Mouse (Mus musculus) CH12.LX (cell line): ENCODE data around the gene Spib. TPM values are rescaled to one million over a fixed set of nuclear protein-coding genes. Genes with fewer than 3 reads are reported as not detected.

ENCODE experiments used
- DNase-seq: peaks from one replicate; pipeline ENCODE4 v3.0.0-alpha.2; 2013; ENCODE audit errors: extremely low read depth
- H3K27ac ChIP-seq: 2 replicates; pipeline ENCODE4 v1.5.1; 2012; ENCODE audit warnings: low read depth, mild to moderate bottlenecking, control low read depth, moderate library complexity; ENCODE audit not compliant: insufficient read depth
- H3K27me3 ChIP-seq: replicated peaks from 2 replicates; pipeline ENCODE3; 2012; ENCODE audit warnings: inconsistent platforms
- H3K36me3 ChIP-seq, 2 experiments: replicated peaks in 1 of 2; 2 replicates each; pipeline versions ENCODE3 to v1.6.1; 2012; ENCODE audit warnings: inconsistent platforms in 1 of 2, low read length in 1 of 2, mild to moderate bottlenecking in 1 of 2, mixed read lengths in 1 of 2, moderate library complexity in 1 of 2; ENCODE audit not compliant: control insufficient read depth in 1 of 2, insufficient read depth in 1 of 2
- H3K4me1 ChIP-seq, 2 experiments: 2 replicates each; pipeline ENCODE4 v1.6.1; 2012; ENCODE audit warnings: inconsistent platforms in 1 of 2, moderate library complexity in 1 of 2; ENCODE audit not compliant: insufficient read depth in 2 of 2, control insufficient read depth in 1 of 2
- H3K4me2 ChIP-seq: 2 replicates; pipeline ENCODE4 v1.6.1; 2012; ENCODE audit warnings: low read depth, mild to moderate bottlenecking, control low read depth; ENCODE audit not compliant: poor library complexity, insufficient read depth, severe bottlenecking
- H3K4me3 ChIP-seq, 3 experiments: fragments of 150-350 bp in 1 of 3; sonication (generic) in 1 of 3; replicated peaks in 1 of 3; 2 replicates each; pipeline versions ENCODE3 to v1.5.1; 2011 to 2012; ENCODE audit warnings: low read depth in 2 of 3, low read length in 2 of 3, mild to moderate bottlenecking in 2 of 3, moderate library complexity in 2 of 3, control low read depth in 1 of 3, improper control_type of control experiment in 1 of 3, inconsistent platforms in 1 of 3, mixed read lengths in 1 of 3; ENCODE audit not compliant: poor library complexity in 1 of 3
- H3K79me2 ChIP-seq: replicated peaks from 2 replicates; pipeline ENCODE4 v1.6.1; 2012; ENCODE audit warnings: mild to moderate bottlenecking, moderate library complexity; ENCODE audit not compliant: control insufficient read depth, poor library complexity, insufficient read depth, severe bottlenecking; ENCODE audit errors: extremely low read depth
- H3K9ac ChIP-seq: 2 replicates; pipeline ENCODE4 v1.6.1; 2012; ENCODE audit warnings: low read depth, mild to moderate bottlenecking, control low read depth, moderate library complexity; ENCODE audit not compliant: insufficient read depth
- H3K9me3 ChIP-seq: replicated peaks from 2 replicates; pipeline ENCODE3; 2012; ENCODE audit warnings: low read length, inconsistent platforms, mixed read lengths
- BHLHE40 ChIP-seq: IDR thresholded peaks from 2 replicates; pipeline ENCODE4 v1.6.1; 2011; ENCODE audit warnings: mild to moderate bottlenecking, low read depth, low read length, improper control_type of control experiment
- CHD1 ChIP-seq: IDR thresholded peaks from 2 replicates; pipeline ENCODE4 v1.6.1; 2012; ENCODE audit warnings: low read depth, low read length, improper control_type of control experiment, inconsistent platforms
- CHD2 ChIP-seq: IDR thresholded peaks from 2 replicates; pipeline ENCODE4 v1.6.1; 2011; ENCODE audit warnings: low read length, improper control_type of control experiment
- CTCF ChIP-seq, 2 experiments: IDR thresholded peaks in 1 of 2; conservative IDR thresholded peaks in 1 of 2; 2 replicates each; pipeline ENCODE4 v1.5.1; 2011 to 2012; ENCODE audit warnings: low read depth in 2 of 2, low read length in 2 of 2, improper control_type of control experiment in 1 of 2, inconsistent platforms in 1 of 2, mild to moderate bottlenecking in 1 of 2, moderate library complexity in 1 of 2
- E2F4 ChIP-seq: IDR thresholded peaks from 2 replicates; pipeline ENCODE4 v1.6.1; 2011; ENCODE audit warnings: low read depth, low read length, improper control_type of control experiment; ENCODE audit not compliant: insufficient replicate concordance
- ELF1 ChIP-seq: IDR thresholded peaks from 2 replicates; pipeline ENCODE4 v1.6.1; 2014; ENCODE audit warnings: low read depth, mild to moderate bottlenecking, inconsistent platforms, low read length, improper control_type of control experiment
- EP300 ChIP-seq: IDR thresholded peaks from 2 replicates; pipeline ENCODE4 v1.6.1; 2011; ENCODE audit warnings: low read length, improper control_type of control experiment
- ETS1 ChIP-seq: conservative IDR thresholded peaks from 2 replicates; pipeline ENCODE4 v1.6.1; 2012; ENCODE audit warnings: low read depth, mild to moderate bottlenecking, inconsistent platforms, low read length, improper control_type of control experiment, moderate library complexity
- GABPA ChIP-seq: IDR thresholded peaks from 2 replicates; pipeline ENCODE4 v1.6.1; 2012; ENCODE audit warnings: low read depth, low read length, improper control_type of control experiment, inconsistent platforms; ENCODE audit not compliant: insufficient replicate concordance
- HCFC1 ChIP-seq: IDR thresholded peaks from 2 replicates; pipeline ENCODE4 v1.6.1; 2012; ENCODE audit warnings: low read depth, mild to moderate bottlenecking, inconsistent platforms, low read length, improper control_type of control experiment
- IRF4 ChIP-seq: IDR thresholded peaks from 2 replicates; pipeline ENCODE4 v1.6.1; 2014; ENCODE audit warnings: low read depth, mild to moderate bottlenecking, inconsistent platforms, low read length, improper control_type of control experiment
- KAT2A ChIP-seq: IDR thresholded peaks from 2 replicates; pipeline ENCODE4 v1.6.1; 2012; ENCODE audit warnings: low read length, improper control_type of control experiment, inconsistent platforms; ENCODE audit not compliant: insufficient replicate concordance
- MAX ChIP-seq: IDR thresholded peaks from 2 replicates; pipeline ENCODE4 v1.6.1; 2011; ENCODE audit warnings: low read length, improper control_type of control experiment
- MAZ ChIP-seq: IDR thresholded peaks from 2 replicates; pipeline ENCODE4 v1.6.1; 2012; ENCODE audit warnings: low read depth, mild to moderate bottlenecking, inconsistent platforms, low read length, improper control_type of control experiment, moderate library complexity
- MEF2A ChIP-seq: IDR thresholded peaks from 2 replicates; pipeline ENCODE4 v1.6.1; 2014; ENCODE audit warnings: low read depth, mild to moderate bottlenecking, inconsistent platforms, low read length, improper control_type of control experiment, borderline replicate concordance
- MYC ChIP-seq: IDR thresholded peaks from 2 replicates; pipeline ENCODE4 v1.6.1; 2011; ENCODE audit warnings: low read depth, mild to moderate bottlenecking, improper control_type of control experiment, low read length
- NELFE ChIP-seq: IDR thresholded peaks from 2 replicates; pipeline ENCODE4 v1.6.1; 2011; ENCODE audit warnings: low read depth, low read length, improper control_type of control experiment
- NRF1 ChIP-seq: IDR thresholded peaks from 2 replicates; pipeline ENCODE4 v1.6.1; 2014; ENCODE audit warnings: low read depth, mild to moderate bottlenecking, inconsistent platforms, low read length, improper control_type of control experiment, moderate library complexity
- POLR2A ChIP-seq: IDR thresholded peaks from 2 replicates; pipeline ENCODE4 v1.6.1; 2011; ENCODE audit warnings: low read depth, mild to moderate bottlenecking, improper control_type of control experiment, low read length
- POLR2AphosphoS2 ChIP-seq: IDR thresholded peaks from 2 replicates; pipeline ENCODE4 v1.6.1; 2011; ENCODE audit warnings: low read depth, low read length, improper control_type of control experiment
- RAD21 ChIP-seq: IDR thresholded peaks from 2 replicates; pipeline ENCODE4 v1.6.1; 2011; ENCODE audit warnings: low read depth, mild to moderate bottlenecking, low read length, improper control_type of control experiment, moderate library complexity
- SIN3A ChIP-seq: IDR thresholded peaks from 2 replicates; pipeline ENCODE4 v1.6.1; 2012; ENCODE audit warnings: low read length, improper control_type of control experiment, inconsistent platforms
- SMC3 ChIP-seq: IDR thresholded peaks from 2 replicates; pipeline ENCODE4 v1.6.1; 2011; ENCODE audit warnings: low read depth, low read length, improper control_type of control experiment
- TBP ChIP-seq: conservative IDR thresholded peaks from 2 replicates; pipeline ENCODE4 v1.6.1; 2011; ENCODE audit warnings: low read depth, low read length, improper control_type of control experiment
- TCF12 ChIP-seq: IDR thresholded peaks from 2 replicates; pipeline ENCODE4 v1.6.1; 2014; ENCODE audit warnings: low read depth, mild to moderate bottlenecking, inconsistent platforms, low read length, improper control_type of control experiment
- USF1 ChIP-seq: IDR thresholded peaks from 2 replicates; pipeline ENCODE4 v1.6.1; 2014; ENCODE audit warnings: low read depth, mild to moderate bottlenecking, inconsistent platforms, low read length, improper control_type of control experiment
- USF2 ChIP-seq: conservative IDR thresholded peaks from 2 replicates; pipeline ENCODE4 v1.6.1; 2011; ENCODE audit warnings: low read depth, low read length, improper control_type of control experiment
- ZC3H11A ChIP-seq: IDR thresholded peaks from 2 replicates; pipeline ENCODE4 v1.6.1; 2012; ENCODE audit warnings: low read depth, mild to moderate bottlenecking, inconsistent platforms, low read length, improper control_type of control experiment
- ZMIZ1 ChIP-seq: IDR thresholded peaks from 2 replicates; pipeline ENCODE4 v1.6.1; 2012; ENCODE audit warnings: low read depth, mild to moderate bottlenecking, inconsistent platforms, low read length, improper control_type of control experiment
- ZNF384 ChIP-seq: IDR thresholded peaks from 2 replicates; pipeline ENCODE4 v1.6.1; 2012; ENCODE audit warnings: low read depth, low read length, improper control_type of control experiment, inconsistent platforms
- dilution Hi-C: fragments of 300-500 bp; cut with MboI; formaldehyde crosslinking; loops from 2 replicates; pipeline ENCODE4 v1.14.3; 2020; ENCODE audit warnings: low sequenced_read_pairs; ENCODE audit not compliant: extremely low pct_unique_long_range_greater_than_20kb, extremely low pct_ligation_motif_present
- in situ Hi-C: fragments of 300-500 bp; cut with MboI; formaldehyde crosslinking; loops from 3 replicates; pipeline ENCODE4 v1.14.3; 2019; ENCODE audit warnings: low sequenced_read_pairs, low pct_ligation_motif_present, low pct_unique_long_range_greater_than_20kb, mixed read lengths
- polyA plus RNA-seq: library from polyadenylated mRNA; unstranded; fragments of >175 nt; gene quantifications from 2 replicates; pipeline ENCODE4 v1.2.1, GENCODE M21; 2012; ENCODE audit warnings: low read depth; ENCODE audit not compliant: insufficient read length
- total RNA-seq, 2 experiments: library from RNA; depleted of rRNA; stranded (reverse); fragments of 300-350 nt in 1 of 2; fragments of >200 nt in 1 of 2; gene quantifications; 2 replicates each; pipeline ENCODE4 v1.2.3; 2012 to 2014

Gene Spib
- total and polyA plus RNA-seq, 3 experiments: 194 to 336 (median 200) TPM

GRCm38 (mm10) chr7:44496771-44497109 lies 35.1 kb downstream of the Spib start:
- H3K4me2 ChIP-seq: peak overlapping the region; percentile 57; the same call in 1 of the 2 replicates
- H3K4me3 ChIP-seq: peak overlapping the region; percentile 70 to 76 (median 73)
- no peak for DNase-seq
- peak overlapping the region; percentile 35; the same call in 1 of the 2 replicates for H3K9ac ChIP-seq
- no peaks in the 10 kb centered on the region for H3K9me3 ChIP-seq
- TF ChIP-seq USF2 (no peak), ELF1 (no peak), MYC (no peak), KAT2A (no peak), CTCF (conservative IDR thresholded peaks at IDR 0.05 in 1 of 2, IDR thresholded peaks at IDR 0.05 in 1 of 2; ENCODE audit: low read depth in 2 of 2, low read length in 2 of 2) (peak in 1 of 2 experiments; percentile 7; a peak in 1 of 4 replicates), ZC3H11A (no peak), ZMIZ1 (peak; percentile 87; the same call in 1 of the 2 replicates), GABPA (no peak), MAZ (no peak), NELFE (no peak)
- dilution Hi-C loops: no loop called here
- no peaks in the 10 kb centered on the region for H3K27me3 ChIP-seq
- in situ Hi-C loops: loop anchor here (10.0 kb wide), 1 partner anchor 232 kb away; the partner anchor contains the start of gene Gm15517
- H3K79me2 ChIP-seq: peaks cover 8% of the 10 kb centered on the region; the same call in 1 of the 2 replicates
- peaks cover 13 to 46% of the 10 kb centered on the region in 2 experiments for H3K36me3 ChIP-seq
- H3K4me1 ChIP-seq: peaks cover 4 to 21% of the 10 kb centered on the region in 2 experiments; a peak in 3 of 4 replicates
- H3K27ac ChIP-seq: peak overlapping the region; percentile 66

- DNase-seq: peak; percentile 99
- in situ Hi-C loops: loop anchor here (10.0 kb wide), 1 partner anchor 231 kb away; the partner anchor contains the start of gene Gm15517
- peaks cover 4 to 21% of the 10 kb centered on the region in 2 experiments; a peak in 3 of 4 replicates for H3K4me1 ChIP-seq
- TF ChIP-seq ETS1 (peak; percentile 93), ZNF384 (no peak; the same call in 1 of the 2 replicates), TCF12 (peak; percentile 65), BHLHE40 (peak; percentile 98), KAT2A (peak; percentile 68; the same call in 1 of the 2 replicates), EP300 (no peak), NELFE (peak; percentile 91; the same call in 1 of the 2 replicates), E2F4 (no peak), MAZ (no peak; the same call in 1 of the 2 replicates), CHD1 (no peak), SIN3A (peak; percentile 15; the same call in 1 of the 2 replicates), CHD2 (peak; percentile 33; the same call in 1 of the 2 replicates), HCFC1 (peak; percentile 78), POLR2AphosphoS2 (peak; percentile 77; the same call in 1 of the 2 replicates), USF2 (no peak), IRF4 (peak; percentile 85), RAD21 (no peak), SMC3 (no peak), MAX (peak; percentile 69; the same call in 1 of the 2 replicates), TBP (peak; percentile 58; the same call in 1 of the 2 replicates), ELF1 (peak; percentile 78), NRF1 (peak; percentile 96), USF1 (no peak), ZC3H11A (no peak), POLR2A (peak; percentile 96), MEF2A (no peak; the same call in 1 of the 2 replicates)
These were observed 35.7 kb downstream of the Spib start, which contains the start of the genes Emc10 and Fam71e1 for GRCm38 (mm10) chr7:44495992-44496770. TSS of gene Emc10 (minus strand) at chr7:44496529. TSS of gene Fam71e1 (plus strand) at chr7:44496581.

More at GRCm38 (mm10) chr7:44495992-44496770, 35.7 kb downstream of the Spib start, which contains the start of the genes Emc10 and Fam71e1:
- Histone ChIP-seq H3K9ac (peak within 1 kb of the TSS; percentile 83), H3K9me3 (no peaks in the 10 kb centered on the region), H3K79me2 (peaks cover 8% of the 10 kb centered on the region; the same call in 1 of the 2 replicates), H3K27me3 (no peaks in the 10 kb centered on the region), H3K4me3 (peak within 1 kb of the TSS; percentile 70 to 76 (median 73)), H3K36me3 (peaks cover 18 to 46% of the 10 kb centered on the region in 2 experiments), H3K27ac (peak within 1 kb of the TSS; percentile 67), H3K4me2 (peak within 1 kb of the TSS; percentile 77)
- dilution Hi-C loops: no loop called here
